Mouse (Mus musculus) stomach, postnatal 0 days (tissue): ENCODE results near the gene Gm38431. TPM values are rescaled to one million over a fixed set of nuclear protein-coding genes. Genes with fewer than 3 reads are reported as not detected.
"Not testable (repeated sequence)": the region's sequence is repeated elsewhere in the genome, so short reads cannot be mapped to it uniquely, and the experiment has no call there.

Experiments used
- ATAC-seq: fragments of 200-750 bp; cut with Nextera tagmentation; 2 replicates; pipeline ENCODE4 v1.8.0; 2017; ENCODE audit not compliant: low FRiP score, low TSS enrichment
- DNase-seq: peaks from one replicate; pipeline ENCODE4 v3.0.0-alpha.2; 2016; ENCODE audit warnings: low spot score
- H3K27ac ChIP-seq: fragments of 300-500 bp; sonication (generic); replicated peaks from 2 replicates; pipeline ENCODE4 v1.5.1; 2014; ENCODE audit warnings: mild to moderate bottlenecking, control low read depth
- H3K27me3 ChIP-seq: fragments of 300-500 bp; sonication (generic); 2 replicates; pipeline ENCODE4 v1.6.1; 2014; ENCODE audit warnings: low read length; ENCODE audit not compliant: control insufficient read depth, insufficient read depth
- H3K36me3 ChIP-seq: fragments of 300-500 bp; sonication (generic); 2 replicates; pipeline ENCODE4 v1.6.1; 2014; ENCODE audit warnings: low read length, mixed read lengths; ENCODE audit not compliant: control insufficient read depth, insufficient read depth
- H3K4me1 ChIP-seq: fragments of 300-500 bp; sonication (generic); replicated peaks from 2 replicates; pipeline ENCODE4 v1.6.1; 2014; ENCODE audit warnings: antibody characterized with exemption; ENCODE audit not compliant: control insufficient read depth, insufficient read depth
- H3K4me2 ChIP-seq: fragments of 300-500 bp; sonication (generic); replicated peaks from 2 replicates; pipeline ENCODE4 v1.6.1; 2014; ENCODE audit warnings: low read depth, mild to moderate bottlenecking, control low read depth, moderate library complexity
- H3K4me3 ChIP-seq: fragments of 300-500 bp; sonication (generic); 2 replicates; pipeline ENCODE4 v1.5.1; 2014; ENCODE audit warnings: low read depth, low read length, control low read depth
- H3K9ac ChIP-seq: fragments of 300-500 bp; sonication (generic); 2 replicates; pipeline ENCODE4 v1.6.1; 2014; ENCODE audit warnings: mild to moderate bottlenecking, low read length, control low read depth, mixed read lengths
- H3K9me3 ChIP-seq: fragments of 300-500 bp; sonication (generic); 2 replicates; pipeline ENCODE4 v1.6.1; 2016; ENCODE audit warnings: low read length; ENCODE audit not compliant: control insufficient read depth
- CTCF ChIP-seq: IDR thresholded peaks from 2 replicates; pipeline ENCODE4 v1.5.1; 2016; ENCODE audit warnings: antibody characterized with exemption, low read depth, mild to moderate bottlenecking, moderate library complexity
- EP300 ChIP-seq: optimal IDR thresholded peaks from 2 replicates; pipeline ENCODE3; 2016; ENCODE audit warnings: antibody characterized with exemption
- WGBS: fragments of 180-500 bp; shearing (Covaris S2); extraction: QIAGEN DNeasy Blood & Tissue Kit; methylation state at CpG from one replicate; pipeline ENCODE4 v1.1.7; 2014; 5-methylcytosine and 5-hydroxymethylcytosine counted together
- polyA plus RNA-seq: library from polyadenylated mRNA; unstranded; fragments of >200 nt; fragmentation: Nextera tagmentation; extraction: Ambion mirVana; gene quantifications from 2 replicates; pipeline ENCODE4 v1.2.1, GENCODE M21; 2015

The Gm38431 gene
- polyA plus RNA-seq, 1 experiment from 2014 or later: 0.28 TPM

DNA sequence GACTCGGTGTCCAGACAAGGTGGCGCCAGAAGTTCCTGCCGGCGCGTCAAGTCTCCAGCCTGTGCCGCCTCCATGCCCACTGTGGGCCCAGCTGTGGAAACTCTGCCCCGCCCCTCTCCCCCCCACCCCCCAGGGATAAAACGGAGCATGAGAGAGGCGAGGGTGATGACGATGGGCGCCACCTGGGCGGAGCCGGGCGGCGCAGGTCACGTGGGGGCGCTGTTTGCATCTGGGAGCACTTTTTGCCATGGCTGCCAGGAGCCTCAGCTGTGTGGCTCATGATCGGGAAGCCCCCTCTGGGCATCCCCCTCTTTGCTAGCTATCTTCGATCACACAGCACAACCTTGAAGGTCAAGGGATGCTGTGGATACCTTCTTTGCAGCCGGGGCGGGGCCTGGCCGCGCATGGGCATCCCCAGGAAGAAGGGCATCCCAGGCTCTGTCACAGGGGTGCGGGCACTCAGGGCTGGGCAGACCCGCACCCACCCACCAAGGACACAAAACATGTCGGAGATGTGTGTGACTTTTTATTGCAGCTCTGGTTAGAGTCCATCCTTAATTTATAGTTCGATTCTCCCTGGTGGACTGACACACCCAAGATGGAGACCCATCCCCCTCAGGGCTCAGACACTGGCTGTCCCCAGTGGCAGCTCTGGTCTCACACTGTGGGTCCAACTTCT lies 24.7 kb downstream of the Gm38431 start, which contains the start of gene Zglp1:
Gene Zglp1 (minus strand): TSS at position 88 of the 679 bp plus-strand sequence.
- peaks cover 7% of the 10 kb centered on the region; the same call in 1 of the 2 replicates for H3K36me3 ChIP-seq
- TF ChIP-seq CTCF (no peak), EP300 (no peak)
- no peaks in the 10 kb centered on the region for H3K9me3 ChIP-seq
- no peak for DNase-seq
- no peak within 1 kb of the TSS for H3K9ac ChIP-seq
- WGBS: 80% methylated on average over 27 of the region's 27 CpGs
- no peak within 1 kb of the TSS for H3K4me2 ChIP-seq
- no peak within 1 kb of the TSS for H3K4me3 ChIP-seq
- H3K27ac ChIP-seq: no peak within 1 kb of the TSS
- H3K27me3 ChIP-seq: no peaks in the 10 kb centered on the region
- no peak for ATAC-seq
- no peaks in the 10 kb centered on the region for H3K4me1 ChIP-seq

DNA sequence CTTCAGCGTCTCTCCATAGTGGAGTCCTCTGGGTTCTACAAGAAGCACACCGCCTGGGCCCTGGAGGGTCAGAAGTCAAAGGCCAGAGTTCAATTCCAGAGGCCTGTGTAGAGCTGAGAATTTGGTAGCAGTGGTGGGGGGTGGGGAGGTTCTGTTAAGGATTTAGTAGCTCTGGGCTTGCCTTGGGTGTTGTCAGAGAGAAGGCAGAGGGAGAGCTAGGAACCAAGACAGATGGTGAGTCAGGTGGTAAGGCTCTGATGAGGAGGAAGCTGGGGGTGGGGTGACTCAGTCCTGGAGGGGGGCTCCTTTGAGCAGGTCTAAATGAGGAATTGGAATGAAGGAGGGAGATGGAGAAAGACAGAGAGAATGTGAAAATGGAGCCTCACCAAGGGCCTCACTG lies 28.9 kb downstream of the Gm38431 start:
- WGBS: 87% methylated on average over 2 of the region's 2 CpGs
- TF ChIP-seq CTCF (no peak), EP300 (no peak)
- H3K9me3 ChIP-seq: no peaks in the 10 kb centered on the region
- H3K27ac ChIP-seq: no peak overlapping the region
- no peaks in the 10 kb centered on the region for H3K27me3 ChIP-seq
- no peaks in the 10 kb centered on the region for H3K4me1 ChIP-seq
- no peak overlapping the region for H3K4me2 ChIP-seq
- no peak for DNase-seq
- H3K9ac ChIP-seq: no peak overlapping the region
- H3K36me3 ChIP-seq: peaks cover 5% of the 10 kb centered on the region; the same call in 1 of the 2 replicates
- ATAC-seq: 0 out of 2 replicates have a peak, but pooled peaks have one; percentile 15
- no peak overlapping the region for H3K4me3 ChIP-seq

DNA sequence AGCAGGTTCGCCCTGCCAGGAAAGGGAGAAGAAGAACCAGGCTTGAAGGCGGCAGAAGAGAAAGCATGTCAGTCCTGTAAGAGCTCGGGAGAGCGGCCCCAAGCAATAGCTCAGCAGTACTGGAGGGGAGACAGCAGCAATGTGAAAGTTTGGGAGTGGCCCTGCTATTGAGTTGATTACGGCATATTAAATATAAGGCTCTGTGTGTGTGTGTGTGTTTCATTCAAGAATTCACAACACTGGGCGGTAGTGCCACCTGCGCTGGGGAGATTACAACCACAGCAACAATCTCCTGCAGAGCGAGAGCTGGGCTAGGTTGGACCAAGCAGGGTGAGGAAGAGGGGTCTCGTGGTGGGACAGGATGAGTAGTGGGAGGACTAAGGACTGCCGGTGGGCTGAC lies 40.2 kb downstream of the Gm38431 start:
- no peaks in the 10 kb centered on the region for H3K36me3 ChIP-seq
- DNase-seq (no peak), ATAC-seq (no peak)
- WGBS: 57% methylated on average over 10 of the region's 10 CpGs
- H3K4me3 ChIP-seq: no peak overlapping the region
- no peak overlapping the region for H3K9ac ChIP-seq
- H3K4me1 ChIP-seq: no peaks in the 10 kb centered on the region
- no peaks in the 10 kb centered on the region for H3K27me3 ChIP-seq
- H3K4me2 ChIP-seq: no peak overlapping the region
- no peaks in the 10 kb centered on the region for H3K9me3 ChIP-seq
- H3K27ac ChIP-seq: no peak overlapping the region
- TF ChIP-seq EP300: no peak
- TF ChIP-seq CTCF: no peak

DNA sequence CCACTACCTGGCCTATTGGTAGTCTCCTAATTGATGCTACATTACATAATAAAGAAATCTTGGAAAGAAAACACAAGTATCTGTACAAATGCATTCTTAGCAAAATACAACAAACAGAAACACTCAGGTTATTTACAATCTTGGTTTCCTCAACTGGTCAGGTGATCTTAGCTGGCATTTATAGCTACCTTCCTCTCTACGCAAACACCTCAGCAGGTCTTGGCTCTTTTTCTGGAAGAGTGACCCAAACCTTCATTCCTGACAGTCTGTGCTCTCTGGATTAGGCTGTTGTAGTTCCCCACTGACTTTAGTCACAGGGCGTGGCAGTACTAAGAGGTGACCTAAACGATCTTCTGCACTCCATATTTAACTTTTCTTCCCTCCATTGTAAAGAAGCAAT lies 46.6 kb downstream of the Gm38431 start:
- Histone ChIP-seq H3K27ac (no peak overlapping the region), H3K9me3 (no peaks in the 10 kb centered on the region), H3K27me3 (no peaks in the 10 kb centered on the region), H3K4me2 (no peak overlapping the region), H3K4me1 (no peaks in the 10 kb centered on the region), H3K9ac (no peak overlapping the region), H3K4me3 (no peak overlapping the region), H3K36me3 (no peaks in the 10 kb centered on the region)
- WGBS: 67% methylated on average over 3 of the region's 3 CpGs
- no peak for ATAC-seq
- TF ChIP-seq EP300 (no peak), CTCF (no peak)
- no peak for DNase-seq

DNA sequence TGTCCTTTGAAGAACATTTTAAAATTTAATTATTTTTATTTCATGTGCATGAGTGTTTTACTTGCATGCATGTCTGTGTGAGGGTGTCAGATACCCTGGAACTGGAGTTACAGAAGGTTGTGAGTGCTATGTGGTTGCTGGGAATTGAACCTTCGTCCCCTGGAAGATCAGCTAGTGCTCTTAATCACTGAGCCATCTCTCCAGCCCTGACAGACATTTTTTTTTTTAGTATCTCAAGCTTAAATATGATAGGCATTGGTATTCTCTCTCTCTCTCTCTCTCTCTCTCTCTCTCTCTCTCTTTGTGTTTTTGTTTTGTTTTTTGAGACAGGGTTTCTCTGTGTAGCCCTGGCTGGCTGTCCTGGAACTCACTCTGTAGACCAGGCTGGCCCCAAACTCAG lies 47.0 kb downstream of the Gm38431 start:
- H3K36me3 ChIP-seq, H3K27ac ChIP-seq, H3K4me2 ChIP-seq, DNase-seq, H3K4me3 ChIP-seq, H3K9me3 ChIP-seq, H3K9ac ChIP-seq, ATAC-seq, H3K27me3 ChIP-seq, H3K4me1 ChIP-seq: not testable (repeated sequence)
- WGBS: 42% methylated on average over 1 of the region's 1 CpGs

DNA sequence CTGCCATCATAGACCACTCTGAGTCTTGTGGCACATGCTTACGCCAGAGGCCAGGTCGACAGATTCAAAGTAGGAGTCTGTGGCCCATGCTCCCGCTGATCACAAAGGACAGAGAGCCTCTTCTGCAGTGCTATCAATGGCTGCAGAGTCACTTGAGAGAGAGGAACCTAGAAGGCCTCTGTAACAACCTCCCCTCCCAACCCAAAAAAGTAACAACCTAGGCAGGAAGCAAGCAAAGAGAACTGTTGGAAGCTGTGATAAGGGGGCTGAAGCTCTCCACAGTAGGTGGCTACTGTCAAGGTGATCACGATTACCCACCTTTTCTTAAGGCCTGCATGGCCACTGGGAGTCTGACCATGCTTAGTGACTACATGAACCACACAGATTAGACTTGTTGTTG lies 48.2 kb downstream of the Gm38431 start:
- Histone ChIP-seq H3K27me3 (peaks cover 1% of the 10 kb centered on the region; the same call in 1 of the 2 replicates), H3K9me3 (no peaks in the 10 kb centered on the region), H3K27ac (no peak overlapping the region), H3K4me2 (no peak overlapping the region), H3K4me1 (no peaks in the 10 kb centered on the region), H3K9ac (no peak overlapping the region), H3K36me3 (no peaks in the 10 kb centered on the region), H3K4me3 (no peak overlapping the region)
- ATAC-seq: no peak
- WGBS: 81% methylated on average over 4 of the region's 4 CpGs
- DNase-seq: no peak
- TF ChIP-seq EP300 (no peak), CTCF (no peak)
